Mouse (Mus musculus) hematopoietic stem cell, adult 5-6 weeks (primary cell): Measurements from ENCODE around the gene Mctp2. TPM values are rescaled to one million over a fixed set of nuclear protein-coding genes. Genes with fewer than 3 reads are reported as not detected.

Experiments used
- ATAC-seq, 2 experiments: fragments of 125-278 bp in 1 of 2; replicated peaks in 1 of 2; 2 replicates each; pipeline ENCODE4 v1.8.0; 2016 to 2017; ENCODE audit warnings: inconsistent platforms in 2 of 2, mild to moderate bottlenecking in 2 of 2, moderate number of reproducible peaks in 2 of 2, low read depth in 1 of 2, moderate TSS enrichment in 1 of 2; ENCODE audit not compliant: low FRiP score in 2 of 2, poor library complexity in 2 of 2, severe bottlenecking in 2 of 2, insufficient read depth in 1 of 2, low TSS enrichment in 1 of 2
- total RNA-seq: library from RNA; stranded (forward); fragments of 172-1452, 232-1000 nt; gene quantifications from 2 replicates; pipeline ENCODE4 v1.2.3, GENCODE M21; 2017

The Mctp2 gene
- total RNA-seq, 1 experiment from 2014 or later = 14.5 TPM

DNA sequence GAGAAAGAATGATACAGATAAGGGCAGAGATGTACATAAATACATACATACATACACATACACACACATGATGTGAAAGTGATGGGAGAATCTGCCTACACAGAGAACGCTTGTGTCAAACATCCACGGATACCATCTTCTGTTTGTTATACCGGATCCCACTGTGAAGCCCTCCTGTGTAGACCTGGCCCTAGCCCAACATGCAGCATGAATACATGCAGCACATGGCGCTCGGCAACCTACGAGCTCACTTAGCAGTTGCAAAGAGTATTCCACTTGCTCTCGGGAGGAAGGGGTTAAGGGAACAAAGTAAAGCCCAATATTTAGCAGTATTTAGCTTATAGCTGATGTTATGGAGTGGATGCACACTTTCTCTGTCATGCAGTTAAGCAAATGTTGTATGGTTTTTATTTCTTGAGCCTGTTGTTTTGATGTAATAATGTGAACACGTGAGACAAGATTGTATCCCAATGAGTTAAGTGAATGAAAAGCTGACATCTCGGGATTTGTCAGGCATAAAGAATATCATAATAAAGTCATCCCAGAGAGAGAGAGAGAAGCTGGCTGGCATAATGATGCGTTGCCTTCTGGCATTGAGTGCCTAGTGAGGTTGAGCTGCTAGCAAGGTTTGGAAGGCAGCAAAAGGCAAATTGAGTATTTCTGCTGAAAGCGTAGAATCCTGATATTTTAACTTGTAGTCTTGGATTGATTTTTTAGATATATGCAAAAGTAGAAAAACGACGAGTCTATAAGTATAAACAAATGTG is 234.8 kb downstream of the Mctp2 start:
- no peak for ATAC-seq

DNA sequence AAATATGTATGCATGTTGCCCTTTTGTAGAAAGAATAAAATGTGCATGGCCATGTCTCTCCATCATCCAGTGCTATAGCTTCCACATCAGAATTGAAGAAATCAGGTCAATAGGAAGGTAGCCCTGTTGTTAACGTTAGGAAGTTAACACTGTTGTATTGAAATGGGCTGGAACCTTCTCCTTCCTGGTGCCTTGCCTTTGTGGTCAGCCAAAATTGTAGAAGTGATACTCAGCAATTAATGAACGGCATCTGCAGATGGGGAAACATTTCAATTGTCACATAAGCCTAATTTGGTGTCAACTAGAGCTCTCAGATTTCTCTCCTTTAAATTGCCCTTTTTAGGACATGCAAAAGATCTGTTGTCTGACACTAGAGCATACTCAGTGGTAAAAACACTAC is 238.0 kb downstream of the Mctp2 start:
- no peak for ATAC-seq

DNA sequence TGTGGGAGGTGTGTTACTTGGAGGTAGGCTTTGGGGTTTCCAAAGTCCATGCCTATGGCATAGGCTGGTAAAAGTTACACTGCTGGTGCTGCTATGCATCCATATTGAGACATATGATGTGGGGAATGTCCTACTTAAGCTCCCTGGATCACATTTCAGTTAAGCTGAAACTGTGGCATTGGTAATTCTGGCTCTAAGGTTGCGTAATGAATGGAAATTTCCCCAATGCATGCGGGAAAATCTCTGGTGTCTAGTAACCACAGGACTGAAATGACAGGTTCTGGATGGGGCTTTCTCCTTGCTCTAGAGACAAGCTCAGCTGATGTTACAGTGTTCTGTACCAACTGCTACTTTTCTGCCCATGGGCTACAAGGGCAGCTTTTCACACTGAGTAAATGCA is 240.1 kb downstream of the Mctp2 start:
- no peak for ATAC-seq

DNA sequence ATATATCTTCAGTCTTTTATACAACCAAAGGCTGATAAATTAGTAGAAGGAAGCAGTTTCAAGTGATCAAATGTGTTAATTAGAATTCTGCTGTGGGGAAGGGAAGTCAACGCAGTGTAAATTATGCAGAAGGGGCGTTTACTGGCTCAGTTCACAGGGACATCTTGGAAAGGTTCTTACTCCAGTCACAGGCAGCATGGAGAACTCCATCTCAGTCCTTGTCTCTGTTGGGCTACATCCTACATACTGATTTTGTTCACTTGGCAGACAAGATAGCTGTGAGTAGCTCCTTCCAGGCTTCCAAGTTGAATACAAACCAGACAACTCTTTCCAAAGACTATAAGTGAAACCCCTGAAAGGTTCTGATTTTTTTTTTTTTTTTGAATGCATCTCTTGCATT is 254.6 kb downstream of the Mctp2 start:
- no peak for ATAC-seq

DNA sequence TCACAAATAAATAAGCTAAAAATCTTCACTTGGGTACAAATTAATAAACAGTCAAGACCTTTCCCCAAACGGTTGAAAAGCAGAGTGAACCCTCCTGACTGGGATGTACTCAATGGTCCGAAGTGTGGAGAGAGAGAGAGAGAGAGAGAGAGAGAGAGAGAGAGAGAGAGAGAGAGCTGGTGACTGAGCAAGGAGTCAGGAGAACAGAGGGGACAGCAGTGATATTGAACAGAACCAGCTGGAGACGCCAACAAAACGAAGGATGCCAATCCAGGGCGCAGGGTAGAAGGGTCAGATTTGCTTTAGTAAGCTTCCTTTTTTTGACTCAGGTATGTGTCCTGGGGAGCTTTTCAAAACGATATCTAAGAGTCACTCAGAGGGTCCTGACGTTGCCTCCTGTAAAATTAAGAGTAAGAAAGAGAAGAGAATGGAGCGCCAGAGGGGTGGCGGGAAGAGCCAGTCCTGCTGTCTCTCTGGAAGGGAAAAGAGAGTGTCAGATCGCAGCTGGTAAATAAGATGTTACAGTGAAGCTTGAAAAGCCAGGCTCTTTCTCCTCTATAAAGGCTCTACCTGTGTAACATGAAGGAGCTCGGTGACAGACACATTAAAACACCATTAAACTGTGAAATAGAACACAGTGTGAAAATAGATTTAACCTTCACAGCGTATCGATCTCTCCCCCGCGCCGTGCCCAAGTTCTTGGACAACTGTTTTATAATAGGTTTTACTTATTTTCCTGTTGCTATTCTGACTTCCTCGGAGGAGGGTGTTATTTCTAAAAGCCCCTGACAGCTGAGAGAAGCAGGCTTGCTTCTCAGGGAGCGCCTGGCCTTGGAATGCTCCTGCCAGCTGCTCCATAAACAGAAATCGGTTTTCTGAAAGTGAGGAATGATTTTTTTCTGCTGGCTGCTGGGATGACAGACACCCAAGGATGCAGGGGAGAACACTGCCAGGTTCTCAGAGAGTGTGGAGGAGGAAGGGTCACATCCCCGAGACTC is 258.5 kb downstream of the Mctp2 start:
- ATAC-seq = no peak
